Mouse (Mus musculus) hindbrain, embryonic 12.5 days (tissue): ENCODE data around the gene Zkscan6. TPM values are rescaled to one million over a fixed set of nuclear protein-coding genes. Genes with fewer than 3 reads are reported as not detected.

Experiments used
- ATAC-seq: fragments of 200-750 bp; cut with Nextera tagmentation; 2 replicates; pipeline ENCODE4 v1.8.0; 2017; ENCODE audit warnings: moderate TSS enrichment; ENCODE audit not compliant: low FRiP score
- H3K27ac ChIP-seq: fragments of 300-500 bp; sonication (generic); 2 replicates; pipeline ENCODE4 v1.5.1; 2016; ENCODE audit warnings: mild to moderate bottlenecking
- H3K27me3 ChIP-seq: fragments of 300-500 bp; sonication (generic); 2 replicates; pipeline ENCODE4 v1.6.1; 2016; ENCODE audit warnings: mild to moderate bottlenecking
- H3K36me3 ChIP-seq: fragments of 300-500 bp; sonication (generic); 2 replicates; pipeline ENCODE4 v1.6.1; 2016; ENCODE audit warnings: mild to moderate bottlenecking
- H3K4me1 ChIP-seq: fragments of 300-500 bp; sonication (generic); 2 replicates; pipeline ENCODE4 v1.6.1; 2016
- H3K4me2 ChIP-seq: fragments of 300-500 bp; sonication (generic); replicated peaks from 2 replicates; pipeline ENCODE4 v1.6.1; 2016; ENCODE audit warnings: mild to moderate bottlenecking
- H3K4me3 ChIP-seq: fragments of 300-500 bp; sonication (generic); 2 replicates; pipeline ENCODE4 v1.5.1; 2016; ENCODE audit warnings: mild to moderate bottlenecking
- H3K9ac ChIP-seq: fragments of 300-500 bp; sonication (generic); 2 replicates; pipeline ENCODE4 v1.6.1; 2016; ENCODE audit warnings: mild to moderate bottlenecking, moderate library complexity
- H3K9me3 ChIP-seq: fragments of 300-500 bp; sonication (generic); replicated peaks from 2 replicates; pipeline ENCODE4 v1.6.1; 2016; ENCODE audit warnings: mild to moderate bottlenecking
- WGBS: fragments of 180-500 bp; shearing (Covaris S2); methylation state at CpG from one replicate; pipeline ENCODE4 v1.1.7; 2016; 5-methylcytosine and 5-hydroxymethylcytosine counted together
- polyA plus RNA-seq: library from polyadenylated mRNA; unstranded; fragments of >200 nt; fragmentation: Nextera tagmentation; extraction: Ambion mirVana; gene quantifications from 2 replicates; pipeline ENCODE4 v1.2.1, GENCODE M21; 2016

Gene Zkscan6
- 16.9 and 18.4 TPM in 2 replicates for polyA plus RNA-seq

DNA sequence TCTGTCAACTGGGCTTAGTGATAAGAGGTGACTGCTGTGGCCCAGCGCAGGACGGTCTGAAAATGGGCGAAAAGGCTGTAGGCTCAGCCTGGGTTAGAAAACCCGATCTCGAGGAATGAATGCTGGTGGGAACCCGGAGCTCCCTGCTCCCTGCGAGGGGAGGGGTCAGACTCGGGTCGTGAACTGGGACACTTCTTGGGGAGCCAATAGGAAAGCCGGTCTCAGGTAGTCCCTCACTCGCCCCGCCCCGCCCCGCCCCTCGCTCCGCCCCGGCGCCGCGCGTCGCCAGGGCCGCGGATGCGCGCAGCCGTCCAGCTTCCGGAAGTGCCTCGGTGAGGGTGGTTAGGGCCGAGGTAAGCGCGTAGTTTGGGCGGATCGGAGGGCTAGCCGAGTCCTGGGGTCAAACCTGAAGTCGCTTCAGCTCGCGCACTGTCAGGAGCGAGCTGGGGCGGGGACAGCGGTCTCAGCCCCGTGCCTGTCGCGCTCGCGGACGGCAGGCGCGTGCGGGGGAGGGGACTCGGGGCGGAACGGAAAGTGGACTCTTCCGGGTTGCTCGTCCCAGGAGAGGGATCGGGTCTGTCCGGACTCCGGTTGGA is at the start of gene Zkscan6:
Gene Zkscan6 (plus strand): TSS at position 267 of the 596 bp plus-strand sequence.
- Histone ChIP-seq H3K9me3 (no peaks in the 10 kb centered on the region), H3K4me3 (peak within 1 kb of the TSS; percentile 85), H3K9ac (peak within 1 kb of the TSS; percentile 78), H3K4me2 (peak within 1 kb of the TSS; percentile 83), H3K27ac (peak within 1 kb of the TSS; percentile 86), H3K4me1 (peaks cover 16% of the 10 kb centered on the region), H3K27me3 (peaks cover 4% of the 10 kb centered on the region; the same call in 1 of the 2 replicates), H3K36me3 (no peaks in the 10 kb centered on the region)
- 0% methylated on average over 50 of the region's 58 CpGs for WGBS
- ATAC-seq, result peak; percentile 96

DNA sequence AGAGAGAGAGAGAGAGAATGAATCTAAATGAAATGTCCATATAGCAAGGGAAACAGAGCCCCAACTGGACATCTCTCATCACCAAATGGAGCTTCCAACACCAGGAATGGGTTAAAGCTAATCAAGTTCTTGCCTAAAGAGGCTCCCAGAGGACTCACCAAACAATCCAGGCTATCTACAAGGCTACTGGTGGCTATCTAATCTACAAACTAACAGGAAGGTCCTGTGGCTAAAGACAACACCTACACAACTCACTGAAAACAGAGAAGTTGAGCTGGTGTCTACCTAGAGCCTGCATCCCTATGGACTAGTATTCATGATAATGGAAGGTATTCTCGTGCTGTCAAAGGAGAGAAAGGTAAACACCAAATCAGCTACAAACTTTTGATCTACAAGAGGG is 47.6 kb upstream of the Zkscan6 start:
- Histone ChIP-seq H3K27ac (no peak overlapping the region), H3K4me2 (no peak overlapping the region), H3K9ac (no peak overlapping the region), H3K4me1 (no peaks in the 10 kb centered on the region), H3K36me3 (no peaks in the 10 kb centered on the region), H3K27me3 (no peaks in the 10 kb centered on the region), H3K4me3 (no peak overlapping the region), H3K9me3 (no peaks in the 10 kb centered on the region)
- WGBS, result 85% methylated on average over 1 of the region's 1 CpGs
- ATAC-seq, result no peak

DNA sequence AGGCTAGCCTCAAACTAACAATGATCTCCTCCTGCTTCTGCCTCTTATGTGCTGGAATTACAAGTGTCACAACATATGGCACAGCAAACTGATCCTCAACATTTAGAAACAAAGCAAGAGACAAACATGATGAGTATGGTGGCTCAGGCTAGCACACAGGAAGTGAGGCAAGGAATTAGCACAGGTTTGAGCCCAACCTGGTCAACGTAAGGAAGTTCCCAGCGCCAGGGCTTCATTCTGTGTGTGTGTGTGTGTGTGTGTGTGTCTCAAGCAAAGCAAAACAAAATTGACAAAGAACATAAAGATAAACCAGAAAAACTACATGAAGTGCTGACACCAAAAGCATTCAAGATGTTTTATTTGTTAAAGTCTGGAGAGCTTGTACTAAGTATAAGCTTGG is 46.1 kb upstream of the Zkscan6 start:
- Histone ChIP-seq H3K4me1 (no peaks in the 10 kb centered on the region), H3K9me3 (no peaks in the 10 kb centered on the region), H3K27me3 (no peaks in the 10 kb centered on the region), H3K9ac (no peak overlapping the region), H3K27ac (no peak overlapping the region), H3K4me3 (no peak overlapping the region), H3K36me3 (no peaks in the 10 kb centered on the region), H3K4me2 (no peak overlapping the region)
- 96% methylated on average over 2 of the region's 2 CpGs for WGBS
- ATAC-seq, result no peak

DNA sequence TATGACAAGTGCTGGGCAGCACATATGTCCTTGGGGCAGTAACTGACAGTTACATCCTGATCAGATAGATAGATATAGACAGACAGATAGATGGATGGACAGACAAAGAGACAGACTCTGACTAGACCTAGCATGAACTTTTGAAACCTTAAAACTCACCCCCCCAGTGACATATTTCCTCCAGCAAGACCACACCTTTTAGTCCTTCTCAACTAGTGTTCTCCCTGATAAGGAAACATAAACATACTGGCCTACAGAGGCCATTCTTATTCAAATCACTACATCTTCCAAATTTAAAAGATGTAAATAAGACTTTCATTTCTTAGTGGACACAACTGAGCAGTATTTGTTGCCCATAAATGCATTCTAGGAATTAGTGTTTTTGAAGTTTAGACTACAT is 38.5 kb upstream of the Zkscan6 start:
- H3K9me3 ChIP-seq, result no peaks in the 10 kb centered on the region
- no peaks in the 10 kb centered on the region for H3K27me3 ChIP-seq
- H3K4me3 ChIP-seq, result no peak overlapping the region
- H3K4me2 ChIP-seq, result no peak overlapping the region
- H3K9ac ChIP-seq, result no peak overlapping the region
- no peak for ATAC-seq
- no peaks in the 10 kb centered on the region for H3K36me3 ChIP-seq
- no peak overlapping the region for H3K27ac ChIP-seq
- H3K4me1 ChIP-seq, result 0 out of 2 replicates have a peak, but pooled peaks cover 2% of the 10 kb centered on the region

DNA sequence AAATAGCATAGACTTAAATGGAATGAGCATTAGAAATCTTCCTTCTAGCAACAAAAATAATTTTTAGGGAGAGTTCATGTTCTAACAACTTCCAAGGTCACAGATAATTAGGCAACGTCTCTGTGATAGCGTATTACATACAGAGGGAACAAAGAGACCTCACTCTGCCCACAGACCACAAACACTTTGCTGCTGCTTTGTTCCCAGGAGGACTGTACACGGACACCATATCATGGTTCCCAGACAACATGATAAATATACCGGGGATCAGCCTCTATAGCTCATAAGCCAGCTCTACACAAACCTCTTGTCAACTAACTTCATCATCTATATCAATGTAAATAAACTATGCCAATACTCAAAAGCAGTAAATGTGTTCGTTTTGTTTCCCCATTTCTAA is 37.0 kb upstream of the Zkscan6 start:
- Histone ChIP-seq H3K27me3 (no peaks in the 10 kb centered on the region), H3K9me3 (no peaks in the 10 kb centered on the region), H3K36me3 (no peaks in the 10 kb centered on the region), H3K9ac (no peak overlapping the region), H3K4me1 (0 out of 2 replicates have a peak, but pooled peaks cover 2% of the 10 kb centered on the region), H3K4me3 (no peak overlapping the region), H3K27ac (no peak overlapping the region), H3K4me2 (no peak overlapping the region)
- WGBS, result 77% methylated on average over 5 of the region's 5 CpGs
- no peak for ATAC-seq

DNA sequence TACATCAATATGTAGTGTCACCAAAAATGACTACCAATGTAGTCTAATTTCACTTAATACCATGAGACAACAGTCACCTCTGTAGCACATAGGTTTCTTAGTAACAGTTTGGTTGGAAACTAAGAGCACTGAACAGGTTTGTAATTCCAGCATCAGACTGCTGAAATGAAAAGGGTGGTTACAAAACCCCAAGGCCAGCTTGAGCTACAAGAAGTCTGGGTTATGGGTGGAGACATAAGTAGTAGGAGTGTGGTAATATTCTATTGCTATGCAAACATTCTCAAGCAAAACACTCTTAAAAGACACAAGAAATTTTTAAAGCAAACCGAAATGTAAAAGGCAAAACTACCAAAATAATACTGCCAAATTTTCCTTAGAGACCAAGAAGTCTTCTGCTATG is 35.4 kb upstream of the Zkscan6 start:
- 94% methylated on average over 1 of the region's 1 CpGs for WGBS
- no peak overlapping the region for H3K4me2 ChIP-seq
- no peaks in the 10 kb centered on the region for H3K36me3 ChIP-seq
- 0 out of 2 replicates have a peak, but pooled peaks cover 2% of the 10 kb centered on the region for H3K4me1 ChIP-seq
- no peak overlapping the region for H3K27ac ChIP-seq
- no peaks in the 10 kb centered on the region for H3K9me3 ChIP-seq
- ATAC-seq, result no peak
- H3K4me3 ChIP-seq, result no peak overlapping the region
- H3K9ac ChIP-seq, result no peak overlapping the region
- no peaks in the 10 kb centered on the region for H3K27me3 ChIP-seq

DNA sequence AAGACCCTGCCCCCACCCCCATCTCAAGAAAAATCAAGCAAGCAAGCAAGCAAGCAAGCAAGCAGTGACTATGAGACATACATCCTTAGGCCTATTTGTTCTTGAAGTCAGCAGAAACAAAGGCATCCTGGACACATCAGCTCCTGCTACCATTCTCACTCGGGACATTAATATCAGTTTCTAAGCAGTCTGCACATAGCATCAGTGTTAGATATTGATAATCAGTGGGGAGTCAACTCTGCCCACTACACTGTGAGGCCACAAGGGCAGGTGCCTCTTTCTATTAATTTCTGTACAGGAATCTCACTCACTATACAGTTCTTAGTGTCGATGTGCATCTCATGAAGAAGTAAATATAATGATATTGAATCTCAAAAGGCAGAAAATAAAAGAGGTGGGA is 33.4 kb upstream of the Zkscan6 start:
- no peak overlapping the region for H3K9ac ChIP-seq
- peaks cover 9% of the 10 kb centered on the region; the same call in 1 of the 2 replicates for H3K4me1 ChIP-seq
- H3K36me3 ChIP-seq, result no peaks in the 10 kb centered on the region
- WGBS, result 83% methylated on average over 2 of the region's 2 CpGs
- no peak for ATAC-seq
- H3K27me3 ChIP-seq, result no peaks in the 10 kb centered on the region
- no peak overlapping the region for H3K4me2 ChIP-seq
- H3K4me3 ChIP-seq, result no peak overlapping the region
- no peak overlapping the region for H3K27ac ChIP-seq
- H3K9me3 ChIP-seq, result no peaks in the 10 kb centered on the region

DNA sequence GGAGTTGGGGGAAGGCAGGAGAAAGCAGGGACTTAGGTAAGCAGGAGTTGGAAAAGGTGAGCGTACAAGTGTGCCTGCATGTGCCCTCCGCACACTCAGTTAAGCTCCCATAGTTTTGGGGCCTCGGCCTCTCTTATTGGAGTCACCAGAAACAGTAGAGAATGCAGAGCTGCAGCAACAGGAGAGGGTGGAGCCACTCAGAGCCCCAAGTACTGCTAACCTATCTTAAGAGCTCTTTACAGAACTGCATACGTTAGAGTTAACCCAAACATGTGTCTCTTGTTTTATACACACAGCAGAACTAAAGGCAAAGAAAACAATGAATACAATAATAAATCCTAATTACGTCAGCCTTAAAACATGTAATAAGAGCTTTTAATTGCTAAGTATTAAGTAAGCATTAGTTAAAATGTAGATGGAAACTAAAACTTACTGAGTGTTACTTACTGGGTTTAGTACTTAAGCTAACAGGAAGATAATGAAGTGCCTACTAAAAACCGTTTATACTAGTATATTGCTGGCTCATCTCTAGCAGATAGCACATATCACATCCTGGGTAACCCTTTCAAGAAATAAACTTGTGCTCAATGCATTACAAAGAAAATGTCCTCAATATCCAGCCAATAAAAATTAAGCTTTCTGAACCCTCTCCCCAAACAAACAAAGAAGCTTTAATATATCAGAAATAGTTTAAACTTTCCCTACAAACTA is 32.9 kb upstream of the Zkscan6 start:
- WGBS, result 84% methylated on average over 6 of the region's 6 CpGs
- Histone ChIP-seq H3K4me3 (no peak overlapping the region), H3K27me3 (no peaks in the 10 kb centered on the region)

DNA sequence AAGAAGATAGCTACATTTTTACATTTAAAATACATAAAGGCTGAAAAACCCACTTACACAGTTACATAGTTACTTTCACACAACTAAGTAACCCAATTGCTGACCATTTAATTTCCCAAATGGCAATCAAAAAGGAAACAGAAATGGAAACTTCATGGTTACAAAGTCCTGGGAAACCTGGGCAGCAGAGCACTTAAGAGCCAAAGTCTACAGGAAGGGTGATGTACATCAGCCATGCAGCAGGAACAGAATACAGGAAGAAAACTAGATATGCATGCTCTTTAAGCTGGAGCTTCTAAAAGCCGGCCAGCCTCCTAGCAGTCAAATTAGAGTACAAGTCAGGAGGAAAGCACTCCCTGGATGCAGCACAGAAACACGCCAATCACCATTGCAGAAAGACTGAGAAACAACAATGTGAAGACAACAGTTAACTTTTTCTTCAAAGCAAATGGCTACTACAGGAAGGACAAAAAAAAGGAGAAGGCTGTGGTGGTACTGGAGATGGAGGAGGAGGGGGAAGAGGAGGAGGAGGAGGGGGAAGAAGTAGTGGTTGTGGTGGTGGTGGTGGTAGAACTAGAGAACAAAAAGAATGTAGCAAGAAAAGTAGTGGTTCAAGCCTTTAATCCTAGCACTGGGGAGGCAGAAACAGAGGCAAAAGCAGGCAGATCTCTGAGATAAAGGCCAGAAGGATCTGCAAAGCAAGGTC is 29.9 kb upstream of the Zkscan6 start:
- Histone ChIP-seq H3K27ac (0 out of 2 replicates have a peak overlapping the region, but pooled peaks have one; percentile 3), H3K4me1 (peaks cover 7% of the 10 kb centered on the region; the same call in 1 of the 2 replicates), H3K4me3 (no peak overlapping the region), H3K9me3 (no peaks in the 10 kb centered on the region), H3K9ac (no peak overlapping the region), H3K27me3 (no peaks in the 10 kb centered on the region), H3K36me3 (peaks cover 11% of the 10 kb centered on the region; the same call in 1 of the 2 replicates), H3K4me2 (no peak overlapping the region)
- ATAC-seq, result no peak
- WGBS, result 68% methylated on average over 2 of the region's 2 CpGs

More for the DNA sequence above, 32.9 kb upstream of the Zkscan6 start:
- H3K36me3 ChIP-seq, result no peaks in the 10 kb centered on the region
- H3K4me2 ChIP-seq, result no peak overlapping the region
- H3K27ac ChIP-seq, result no peak overlapping the region
- H3K4me1 ChIP-seq, result peaks cover 9% of the 10 kb centered on the region; the same call in 1 of the 2 replicates
- ATAC-seq, result no peak
- H3K9me3 ChIP-seq, result no peaks in the 10 kb centered on the region
- no peak overlapping the region for H3K9ac ChIP-seq

DNA sequence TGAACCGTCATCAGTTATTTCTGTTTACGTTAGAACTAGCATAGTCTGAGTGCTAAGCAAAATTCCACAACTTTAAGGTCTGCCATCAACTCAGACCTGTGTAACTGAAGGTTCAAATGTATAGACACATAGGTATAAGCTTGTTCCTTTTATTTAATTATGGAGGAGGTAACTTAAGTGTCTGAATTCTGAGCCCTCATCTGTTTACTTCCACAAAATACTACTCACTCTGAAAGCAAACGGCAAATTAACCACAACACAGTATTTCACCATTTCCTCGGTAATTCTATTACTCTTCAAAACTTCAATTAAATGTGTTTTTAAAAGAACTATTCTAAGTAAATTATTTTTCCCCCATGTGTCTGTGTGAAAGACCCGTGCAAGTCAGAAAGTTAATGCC is 29.2 kb upstream of the Zkscan6 start:
- Histone ChIP-seq H3K9me3 (no peaks in the 10 kb centered on the region), H3K4me3 (no peak overlapping the region), H3K36me3 (peaks cover 11% of the 10 kb centered on the region; the same call in 1 of the 2 replicates), H3K27me3 (no peaks in the 10 kb centered on the region), H3K9ac (no peak overlapping the region), H3K4me2 (no peak overlapping the region), H3K27ac (no peak overlapping the region), H3K4me1 (peaks cover 7% of the 10 kb centered on the region; the same call in 1 of the 2 replicates)
- 85% methylated on average over 5 of the region's 5 CpGs for WGBS
- no peak for ATAC-seq

DNA sequence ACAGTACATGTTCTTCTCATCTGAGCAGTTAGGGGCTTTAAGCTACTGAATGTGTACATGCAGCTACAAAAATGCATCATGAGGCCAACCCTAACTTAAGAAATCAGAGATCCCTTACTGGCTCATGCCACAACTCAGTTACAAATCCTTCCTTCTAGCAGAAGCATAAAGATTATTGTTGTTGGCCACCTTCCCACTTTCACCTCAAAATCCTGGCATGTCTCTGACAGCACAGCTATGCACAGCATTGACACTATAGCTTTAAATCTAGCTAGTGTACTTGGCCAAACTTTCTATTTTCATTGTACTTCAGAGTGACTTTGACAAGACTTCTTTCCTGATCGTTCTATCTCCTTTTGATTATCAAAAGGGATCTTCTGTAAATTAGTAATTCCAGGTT is 27.9 kb upstream of the Zkscan6 start:
- ATAC-seq, result no peak
- H3K9ac ChIP-seq, result no peak overlapping the region
- no peak overlapping the region for H3K27ac ChIP-seq
- no peaks in the 10 kb centered on the region for H3K9me3 ChIP-seq
- H3K4me1 ChIP-seq, result peaks cover 7% of the 10 kb centered on the region; the same call in 1 of the 2 replicates
- H3K36me3 ChIP-seq, result peaks cover 11% of the 10 kb centered on the region; the same call in 1 of the 2 replicates
- WGBS, result 89% methylated on average over 1 of the region's 1 CpGs
- H3K4me3 ChIP-seq, result no peak overlapping the region
- no peaks in the 10 kb centered on the region for H3K27me3 ChIP-seq
- H3K4me2 ChIP-seq, result no peak overlapping the region

DNA sequence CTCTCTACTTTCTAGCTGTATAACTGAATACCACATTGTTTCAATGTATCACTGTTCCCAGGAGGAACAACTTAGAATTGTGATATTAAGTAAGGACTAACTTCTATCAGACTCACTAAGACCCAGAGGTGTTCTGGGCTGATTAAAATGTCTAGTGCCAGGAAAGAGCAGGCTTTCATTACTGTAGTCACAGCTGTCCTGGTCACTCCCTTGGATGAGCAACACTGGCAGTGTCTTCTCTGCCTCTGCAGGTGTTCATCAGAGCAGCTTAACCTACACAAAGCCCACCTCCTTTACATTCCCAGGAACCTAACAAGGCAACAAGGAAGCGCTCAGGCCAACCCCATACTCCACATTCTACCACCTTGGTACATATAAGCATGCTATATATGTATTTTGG is 27.4 kb upstream of the Zkscan6 start:
- no peaks in the 10 kb centered on the region for H3K27me3 ChIP-seq
- H3K9me3 ChIP-seq, result no peaks in the 10 kb centered on the region
- no peak overlapping the region for H3K9ac ChIP-seq
- no peak overlapping the region for H3K4me3 ChIP-seq
- no peak for ATAC-seq
- peaks cover 7% of the 10 kb centered on the region; the same call in 1 of the 2 replicates for H3K4me1 ChIP-seq
- 100% methylated on average over 1 of the region's 1 CpGs for WGBS
- H3K4me2 ChIP-seq, result no peak overlapping the region
- H3K36me3 ChIP-seq, result peaks cover 11% of the 10 kb centered on the region; the same call in 1 of the 2 replicates
- no peak overlapping the region for H3K27ac ChIP-seq
